Mouse (Mus musculus) myocyte (in vitro differentiated cells): ENCODE data around the gene Pcbp3.
"Not testable (repeated sequence)": the region's sequence is repeated elsewhere in the genome, so short reads cannot be mapped to it uniquely, and the experiment has no call there.

Source experiments
- CEBPB ChIP-seq: IDR thresholded peaks from 2 replicates; pipeline ENCODE4 v1.6.1; 2011; ENCODE audit warnings: mild to moderate bottlenecking, moderate library complexity; ENCODE audit not compliant: poor library complexity, insufficient read depth, severe bottlenecking
- E2F4 ChIP-seq: IDR thresholded peaks from one replicate; pipeline ENCODE4 v1.6.1; 2011; ENCODE audit warnings: mild to moderate bottlenecking, control low read depth, moderate library complexity; ENCODE audit not compliant: insufficient read depth
- MAX ChIP-seq: IDR thresholded peaks from one replicate; pipeline ENCODE4 v1.6.1; 2011; ENCODE audit warnings: low read depth, mild to moderate bottlenecking, control low read depth
- MYOD1 ChIP-seq, 3 experiments: IDR thresholded peaks; one replicate each; pipeline ENCODE4 v1.6.1; 2011; ENCODE audit warnings: control low read depth in 2 of 3, low read depth in 2 of 3, mild to moderate bottlenecking in 2 of 3, moderate library complexity in 1 of 3; ENCODE audit not compliant: insufficient read length in 2 of 3, control insufficient read depth in 1 of 3
- MYOG ChIP-seq, 3 experiments: IDR thresholded peaks; one replicate each; pipeline ENCODE4 v1.6.1; 2011; ENCODE audit warnings: control low read depth in 2 of 3, low read depth in 2 of 3, mild to moderate bottlenecking in 2 of 3; ENCODE audit not compliant: insufficient read length in 2 of 3, control insufficient read depth in 1 of 3, insufficient read depth in 1 of 3
- POLR2A ChIP-seq: IDR thresholded peaks from one replicate; pipeline ENCODE4 v1.6.1; 2011; ENCODE audit warnings: low read depth, mild to moderate bottlenecking, control low read depth, moderate library complexity; ENCODE audit not compliant: insufficient read length
- POLR2AphosphoS2 ChIP-seq: IDR thresholded peaks from one replicate; pipeline ENCODE4 v1.6.1; 2011; ENCODE audit warnings: low read depth, control low read depth; ENCODE audit not compliant: insufficient read length
- SRF ChIP-seq: IDR thresholded peaks from one replicate; pipeline ENCODE4 v1.6.1; 2011; ENCODE audit warnings: low read depth; ENCODE audit not compliant: control insufficient read depth, insufficient read length
- TCF12 ChIP-seq: IDR thresholded peaks from one replicate; pipeline ENCODE4 v1.6.1; 2011; ENCODE audit warnings: mild to moderate bottlenecking, control low read depth; ENCODE audit not compliant: poor library complexity, insufficient read depth, severe bottlenecking
- TCF3 ChIP-seq: IDR thresholded peaks from one replicate; pipeline ENCODE4 v1.6.1; 2011; ENCODE audit warnings: low read depth, control low read depth; ENCODE audit not compliant: insufficient read length
- USF1 ChIP-seq: IDR thresholded peaks from one replicate; pipeline ENCODE4 v1.6.1; 2011; ENCODE audit warnings: low read depth, mild to moderate bottlenecking, control low read depth, moderate library complexity

GRCm38 (mm10) chr10:76744267-76744666 lies 217.4 kb downstream of the Pcbp3 start:
- TF ChIP-seq CEBPB; POLR2A; TCF12; MYOD1 (IDR thresholded peaks at IDR 0.05; ENCODE audit: control insufficient read depth in 1 of 3, insufficient read length in 2 of 3, low read depth in 2 of 3); MAX; POLR2AphosphoS2; E2F4; TCF3; USF1; MYOG (IDR thresholded peaks at IDR 0.05; ENCODE audit: control insufficient read depth in 1 of 3, insufficient read depth in 1 of 3, insufficient read length in 2 of 3, low read depth in 2 of 3); SRF: not testable (repeated sequence)
